Mouse (Mus musculus): Measurements from ENCODE around the gene She.
"Not testable (repeated sequence)": the region's sequence is repeated elsewhere in the genome, so short reads cannot be mapped to it uniquely, and the experiment has no call there.

The She gene

DNA sequence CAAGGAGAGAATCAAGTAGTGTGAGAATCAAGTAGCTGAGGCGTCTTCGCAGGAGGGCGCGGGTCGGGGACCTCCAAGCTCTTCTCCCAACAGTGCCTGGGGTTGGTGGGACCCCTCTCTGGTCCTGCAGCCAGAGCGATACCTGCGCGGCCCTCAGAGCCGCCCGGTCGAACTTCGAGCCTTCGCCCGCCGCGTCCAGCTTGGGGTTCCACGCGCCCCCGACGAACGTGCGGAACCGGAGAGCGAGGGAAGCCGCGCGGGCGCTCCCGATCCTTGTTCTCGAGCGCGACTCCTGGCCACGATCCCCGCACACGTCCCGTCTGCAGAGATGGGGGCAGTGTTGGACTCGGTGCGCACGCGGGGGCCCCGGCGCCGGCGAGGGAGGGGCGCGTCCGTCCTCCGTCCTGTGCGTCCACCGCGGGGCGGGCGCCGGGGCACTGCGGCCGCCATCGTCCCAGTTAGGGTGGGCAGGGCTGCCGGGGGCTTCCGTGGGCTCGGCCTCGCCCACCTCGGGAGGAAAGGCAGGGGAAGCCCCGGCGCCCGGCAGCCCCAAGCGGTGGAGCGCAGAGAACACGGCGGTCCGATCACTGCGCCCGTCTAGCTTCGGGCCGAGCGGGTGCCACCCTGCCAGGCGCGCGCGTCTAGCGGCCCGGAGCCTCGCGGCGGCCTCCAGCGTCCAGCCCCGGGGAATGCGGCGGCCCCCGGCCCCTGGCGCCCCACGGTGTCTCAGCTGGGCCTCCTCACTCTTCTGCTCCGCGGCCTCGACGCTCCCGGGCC is at the start of gene She:
TSS of gene She (plus strand) at position 556 of the 777 bp plus-strand sequence.
- no peak for DNase-seq (ENCODE audit: low read depth, low spot score)
- Histone ChIP-seq H3K27me3 (ENCODE audit: control insufficient read depth, insufficient read depth, low read length, poor library complexity, severe bottlenecking) (no peaks in the 10 kb centered on the region; the same call in 1 of the 2 replicates), H3K36me3 (ENCODE audit: control insufficient read depth, insufficient read depth, low read length, poor library complexity, severe bottlenecking) (no peaks in the 10 kb centered on the region)

DNA sequence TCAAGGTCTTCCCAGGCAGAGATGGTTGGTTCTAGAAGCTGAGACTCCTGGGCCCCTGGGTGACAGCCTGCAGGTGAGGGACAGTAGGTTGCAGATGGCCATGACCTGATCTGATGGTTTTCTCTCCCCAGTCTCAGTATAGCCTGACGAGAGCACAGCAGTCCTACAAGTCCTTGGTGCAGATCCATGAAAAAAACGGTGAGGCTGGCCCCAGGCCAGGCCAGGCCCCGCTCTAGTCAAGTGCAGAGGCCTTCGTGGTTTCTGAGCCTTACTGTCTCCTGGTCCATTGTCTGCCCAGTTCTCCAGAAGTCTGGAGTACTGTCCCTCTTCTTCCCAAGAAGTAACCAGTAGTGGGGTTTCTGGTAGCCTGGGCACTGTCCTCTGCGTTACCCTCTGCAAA is 49.5 kb upstream of the She start:
- no peaks in the 10 kb centered on the region for H3K27me3 ChIP-seq (ENCODE audit: control insufficient read depth, insufficient read depth, low read length, poor library complexity, severe bottlenecking)
- H3K36me3 ChIP-seq (ENCODE audit: control insufficient read depth, insufficient read depth, low read length, poor library complexity, severe bottlenecking) = peaks cover 26% of the 10 kb centered on the region
- no peak for DNase-seq (ENCODE audit: low read depth, low spot score)

DNA sequence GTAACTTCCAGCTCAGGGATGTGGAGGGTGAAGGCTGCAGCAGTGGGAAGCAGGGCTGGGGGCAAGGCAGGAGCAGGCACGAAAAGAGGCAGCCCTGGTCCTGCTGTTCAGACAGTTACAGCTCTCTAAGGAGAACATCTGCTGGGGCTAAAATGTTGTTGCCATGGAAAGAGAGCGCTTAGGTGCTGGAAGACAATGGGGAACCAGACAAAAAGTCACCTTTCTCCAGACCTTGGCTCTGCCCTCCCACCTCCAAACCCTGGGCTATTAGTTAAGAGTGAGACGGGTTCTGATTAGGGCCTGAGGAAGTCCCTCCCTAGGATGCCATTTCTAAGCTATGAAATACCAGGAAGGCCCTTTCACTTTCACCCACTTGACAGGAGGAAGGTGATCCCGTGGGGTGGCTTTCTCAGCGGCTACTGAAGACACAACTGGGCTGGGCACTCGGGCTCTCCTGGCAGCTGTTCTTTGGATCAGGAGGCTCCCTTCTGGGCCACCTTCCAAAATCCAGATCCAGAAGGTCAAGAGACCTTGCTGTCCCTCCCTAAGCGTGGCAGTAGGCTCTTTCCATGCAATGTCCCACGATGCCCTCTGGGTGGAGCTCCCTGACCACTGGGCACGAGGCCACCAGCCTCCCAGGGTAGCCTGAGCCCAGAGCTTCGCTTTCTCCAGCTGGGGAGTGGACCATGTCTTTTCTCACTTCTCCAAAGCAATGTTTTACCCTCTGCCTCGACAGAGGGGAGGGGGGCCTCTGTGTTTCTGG is 46.0 kb upstream of the She start:
- peak; percentile 73 for DNase-seq (ENCODE audit: low read depth, low spot score)
- Histone ChIP-seq H3K27me3 (ENCODE audit: control insufficient read depth, insufficient read depth, low read length, poor library complexity, severe bottlenecking) (no peaks in the 10 kb centered on the region), H3K36me3 (ENCODE audit: control insufficient read depth, insufficient read depth, low read length, poor library complexity, severe bottlenecking) (peaks cover 14% of the 10 kb centered on the region)

GRCm38 (mm10) chr3:89786275-89786674 is 44.9 kb upstream of the She start:
- H3K36me3 ChIP-seq (ENCODE audit: control insufficient read depth, insufficient read depth, low read length, poor library complexity, severe bottlenecking) = peaks cover 8% of the 10 kb centered on the region; the same call in 1 of the 2 replicates
- no peak for DNase-seq (ENCODE audit: low read depth, low spot score)
- H3K27me3 ChIP-seq (ENCODE audit: control insufficient read depth, insufficient read depth, low read length, poor library complexity, severe bottlenecking) = no peaks in the 10 kb centered on the region

GRCm38 (mm10) chr3:89788680-89789352 is 42.4 kb upstream of the She start:
- Histone ChIP-seq H3K27me3 (ENCODE audit: control insufficient read depth, insufficient read depth, low read length, poor library complexity, severe bottlenecking) (no peaks in the 10 kb centered on the region), H3K36me3 (ENCODE audit: control insufficient read depth, insufficient read depth, low read length, poor library complexity, severe bottlenecking) (no peaks in the 10 kb centered on the region)
- no peak for DNase-seq (ENCODE audit: low read depth, low spot score)

- no peak for DNase-seq (ENCODE audit: low read depth, low spot score)
- H3K27me3 ChIP-seq (ENCODE audit: control insufficient read depth, insufficient read depth, low read length, poor library complexity, severe bottlenecking) = no peaks in the 10 kb centered on the region
- H3K36me3 ChIP-seq (ENCODE audit: control insufficient read depth, insufficient read depth, low read length, poor library complexity, severe bottlenecking) = no peaks in the 10 kb centered on the region
Measured at GRCm38 (mm10) chr3:89794616-89795015, 36.6 kb upstream of the She start.

DNA sequence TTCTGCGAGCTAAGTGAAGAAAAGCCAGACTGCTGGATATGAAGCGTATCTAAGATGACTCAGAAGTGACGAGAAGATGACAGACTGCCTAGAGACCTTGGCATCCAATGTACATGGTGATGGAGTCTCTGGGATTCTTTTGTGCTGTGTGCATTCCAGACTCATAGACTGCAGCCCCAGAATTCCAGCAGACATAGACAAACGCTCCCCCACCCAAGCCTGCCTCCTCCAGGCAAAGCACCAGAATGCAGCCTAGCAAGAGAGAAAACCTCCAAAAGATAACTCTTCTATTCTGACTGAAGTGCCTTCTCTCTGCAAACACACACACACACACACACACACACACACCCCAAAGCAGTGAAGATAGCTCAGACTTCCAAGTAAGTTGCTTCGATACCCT is 35.4 kb upstream of the She start:
- DNase-seq (ENCODE audit: low read depth, low spot score) = no peak
- Histone ChIP-seq H3K36me3 (ENCODE audit: control insufficient read depth, insufficient read depth, low read length, poor library complexity, severe bottlenecking) (no peaks in the 10 kb centered on the region), H3K27me3 (ENCODE audit: control insufficient read depth, insufficient read depth, low read length, poor library complexity, severe bottlenecking) (no peaks in the 10 kb centered on the region)

GRCm38 (mm10) chr3:89796358-89796757 is 34.8 kb upstream of the She start:
- DNase-seq (ENCODE audit: low read depth, low spot score) = peak; percentile 64
- Histone ChIP-seq H3K27me3 (ENCODE audit: control insufficient read depth, insufficient read depth, low read length, poor library complexity, severe bottlenecking) (no peaks in the 10 kb centered on the region), H3K36me3 (ENCODE audit: control insufficient read depth, insufficient read depth, low read length, poor library complexity, severe bottlenecking) (no peaks in the 10 kb centered on the region)

GRCm38 (mm10) chr3:89798518-89798917 is 32.7 kb upstream of the She start:
- Histone ChIP-seq H3K36me3 (ENCODE audit: control insufficient read depth, insufficient read depth, low read length, poor library complexity, severe bottlenecking) (no peaks in the 10 kb centered on the region), H3K27me3 (ENCODE audit: control insufficient read depth, insufficient read depth, low read length, poor library complexity, severe bottlenecking) (no peaks in the 10 kb centered on the region)
- no peak for DNase-seq (ENCODE audit: low read depth, low spot score)

- Histone ChIP-seq H3K27me3 (ENCODE audit: control insufficient read depth, insufficient read depth, low read length, poor library complexity, severe bottlenecking) (no peaks in the 10 kb centered on the region), H3K36me3 (ENCODE audit: control insufficient read depth, insufficient read depth, low read length, poor library complexity, severe bottlenecking) (no peaks in the 10 kb centered on the region)
- no peak for DNase-seq (ENCODE audit: low read depth, low spot score)
Measured at GRCm38 (mm10) chr3:89799476-89799875, 31.7 kb upstream of the She start.

GRCm38 (mm10) chr3:89800078-89800477 is 31.1 kb upstream of the She start:
- DNase-seq (ENCODE audit: low read depth, low spot score); H3K36me3 ChIP-seq (ENCODE audit: control insufficient read depth, insufficient read depth, low read length, poor library complexity, severe bottlenecking); H3K27me3 ChIP-seq (ENCODE audit: control insufficient read depth, insufficient read depth, low read length, poor library complexity, severe bottlenecking): not testable (repeated sequence)

GRCm38 (mm10) chr3:89800774-89801506 is 30.2 kb upstream of the She start:
- Histone ChIP-seq H3K27me3 (ENCODE audit: control insufficient read depth, insufficient read depth, low read length, poor library complexity, severe bottlenecking) (no peaks in the 10 kb centered on the region), H3K36me3 (ENCODE audit: control insufficient read depth, insufficient read depth, low read length, poor library complexity, severe bottlenecking) (no peaks in the 10 kb centered on the region)
- DNase-seq (ENCODE audit: low read depth, low spot score) = no peak

- H3K27me3 ChIP-seq (ENCODE audit: control insufficient read depth, insufficient read depth, low read length, poor library complexity, severe bottlenecking) = no peaks in the 10 kb centered on the region
- DNase-seq (ENCODE audit: low read depth, low spot score) = peak; percentile 84
- H3K36me3 ChIP-seq (ENCODE audit: control insufficient read depth, insufficient read depth, low read length, poor library complexity, severe bottlenecking) = no peaks in the 10 kb centered on the region
Measured at GRCm38 (mm10) chr3:89801507-89801847, 29.7 kb upstream of the She start.

DNA sequence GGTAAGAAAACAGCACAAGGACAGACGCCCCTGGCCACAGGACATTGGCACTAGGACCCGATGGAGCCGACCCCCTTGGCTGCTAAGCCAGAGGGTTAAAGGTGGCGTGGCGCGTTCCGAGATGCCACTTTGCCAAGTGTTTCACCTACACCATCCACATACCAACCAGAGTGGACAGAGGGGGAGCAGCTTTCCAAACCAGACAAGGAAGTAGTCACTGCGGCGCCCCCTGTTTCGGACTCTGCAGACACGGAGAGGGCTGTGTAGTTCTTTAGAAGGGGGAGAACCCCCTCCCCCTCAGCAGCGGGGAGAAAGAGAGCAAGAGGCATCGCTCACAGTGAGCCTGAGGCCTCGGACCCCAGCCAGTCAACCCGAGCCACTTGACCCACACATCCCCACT is 28.3 kb upstream of the She start:
- DNase-seq (ENCODE audit: low read depth, low spot score) = no peak
- Histone ChIP-seq H3K27me3 (ENCODE audit: control insufficient read depth, insufficient read depth, low read length, poor library complexity, severe bottlenecking) (no peaks in the 10 kb centered on the region), H3K36me3 (ENCODE audit: control insufficient read depth, insufficient read depth, low read length, poor library complexity, severe bottlenecking) (no peaks in the 10 kb centered on the region)

Data from splenic B cell, adult 2 months (primary cell).